Mouse (Mus musculus): Measurements from ENCODE around the gene Mmrn2. TPM values are rescaled to one million over a fixed set of nuclear protein-coding genes. Genes with fewer than 3 reads are reported as not detected.

Mmrn2 gene
- polyA plus RNA-seq (2014; fragmentation: Nextera tagmentation; extraction: Ambion mirVana), result 7.3 and 8.3 TPM in 2 replicates

- Histone ChIP-seq H3K36me3 (ENCODE audit: control insufficient read depth, insufficient read depth, low read length) (no peaks in the 10 kb centered on the region), H3K4me1 (ENCODE audit: control insufficient read depth, insufficient read depth, low read length) (peaks cover 11% of the 10 kb centered on the region), H3K27me3 (ENCODE audit: control insufficient read depth, insufficient read depth, low read length) (no peaks in the 10 kb centered on the region), H3K9me3 (ENCODE audit: control insufficient read depth, low read length) (no peaks in the 10 kb centered on the region), H3K9ac (ENCODE audit: low read length) (peak within 1 kb of the TSS; percentile 28; the same call in 1 of the 2 replicates), H3K27ac (ENCODE audit: low read depth, low read length) (peak within 1 kb of the TSS; percentile 27; the same call in 1 of the 2 replicates), H3K4me2 (ENCODE audit: low read depth) (no peak within 1 kb of the TSS), H3K4me3 (ENCODE audit: low read depth, low read length) (0 out of 2 replicates have a peak within 1 kb of the TSS, but pooled peaks have one; percentile 10)
- DNase-seq (ENCODE audit: low spot score) (no peak), ATAC-seq (ENCODE audit: insufficient read depth, low FRiP score, low TSS enrichment) (no peak)
- 76% methylated on average over 13 of the region's 13 CpGs for WGBS
Observed at GRCm38 (mm10) chr14:34375415-34375904, at the start of gene Mmrn2. Gene Mmrn2, plus strand, starts transcription at chr14:34375465.

DNA sequence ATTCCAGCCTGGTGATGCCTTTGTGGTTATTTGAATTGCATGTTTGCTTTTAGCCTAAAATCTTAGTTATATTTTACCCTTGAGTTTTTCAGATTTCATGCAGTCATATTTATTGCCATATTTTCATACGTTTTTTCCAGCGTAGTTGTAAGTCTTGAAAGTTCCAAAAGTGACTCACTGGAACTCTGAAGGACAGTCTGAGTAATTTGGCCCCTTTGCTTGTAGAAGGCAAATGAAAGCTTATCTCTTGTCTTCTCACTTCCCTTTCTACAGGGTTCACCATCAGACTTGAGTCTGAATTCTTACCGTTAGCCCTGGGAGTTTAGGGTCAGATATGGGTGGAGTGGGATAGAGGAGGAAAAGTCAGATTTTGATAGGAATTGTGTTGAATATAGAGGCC lies 48.7 kb upstream of the Mmrn2 start:
- no peak overlapping the region for H3K9ac ChIP-seq (ENCODE audit: low read length)
- peaks cover 4% of the 10 kb centered on the region for H3K36me3 ChIP-seq (ENCODE audit: control insufficient read depth, insufficient read depth, low read length)
- no peak for ATAC-seq (ENCODE audit: insufficient read depth, low FRiP score, low TSS enrichment)

GRCm38 (mm10) chr14:34327618-34328017 lies 47.6 kb upstream of the Mmrn2 start:
- H3K4me3 ChIP-seq (ENCODE audit: low read depth, low read length), result no peak overlapping the region
- 91% methylated on average over 1 of the region's 1 CpGs for WGBS
- ATAC-seq (ENCODE audit: insufficient read depth, low FRiP score, low TSS enrichment) (no peak), DNase-seq (ENCODE audit: low spot score) (no peak)
- no peaks in the 10 kb centered on the region for H3K27me3 ChIP-seq (ENCODE audit: control insufficient read depth, insufficient read depth, low read length)
- H3K27ac ChIP-seq (ENCODE audit: low read depth, low read length), result no peak overlapping the region
- H3K9me3 ChIP-seq (ENCODE audit: control insufficient read depth, low read length), result no peaks in the 10 kb centered on the region
- no peaks in the 10 kb centered on the region for H3K4me1 ChIP-seq (ENCODE audit: control insufficient read depth, insufficient read depth, low read length)
- peaks cover 4% of the 10 kb centered on the region for H3K36me3 ChIP-seq (ENCODE audit: control insufficient read depth, insufficient read depth, low read length)
- H3K4me2 ChIP-seq (ENCODE audit: low read depth), result no peak overlapping the region
- no peak overlapping the region for H3K9ac ChIP-seq (ENCODE audit: low read length)

More for the DNA sequence above, 48.7 kb upstream of the Mmrn2 start:
- Histone ChIP-seq H3K27me3 (ENCODE audit: control insufficient read depth, insufficient read depth, low read length) (no peaks in the 10 kb centered on the region), H3K4me1 (ENCODE audit: control insufficient read depth, insufficient read depth, low read length) (no peaks in the 10 kb centered on the region), H3K9me3 (ENCODE audit: control insufficient read depth, low read length) (no peaks in the 10 kb centered on the region), H3K27ac (ENCODE audit: low read depth, low read length) (no peak overlapping the region), H3K4me2 (ENCODE audit: low read depth) (no peak overlapping the region), H3K4me3 (ENCODE audit: low read depth, low read length) (no peak overlapping the region)
- WGBS, result 95% methylated on average over 3 of the region's 3 CpGs
- DNase-seq (ENCODE audit: low spot score), result no peak

GRCm38 (mm10) chr14:34330657-34331158 lies 44.6 kb upstream of the Mmrn2 start:
- no peak overlapping the region for H3K4me3 ChIP-seq (ENCODE audit: low read depth, low read length)
- no peaks in the 10 kb centered on the region for H3K27me3 ChIP-seq (ENCODE audit: control insufficient read depth, insufficient read depth, low read length)
- no peaks in the 10 kb centered on the region for H3K4me1 ChIP-seq (ENCODE audit: control insufficient read depth, insufficient read depth, low read length)
- ATAC-seq (ENCODE audit: insufficient read depth, low FRiP score, low TSS enrichment), result no peak
- peaks cover 7% of the 10 kb centered on the region for H3K36me3 ChIP-seq (ENCODE audit: control insufficient read depth, insufficient read depth, low read length)
- 91% methylated on average over 9 of the region's 9 CpGs for WGBS
- no peak for DNase-seq (ENCODE audit: low spot score)
- H3K27ac ChIP-seq (ENCODE audit: low read depth, low read length), result no peak overlapping the region
- no peak overlapping the region for H3K4me2 ChIP-seq (ENCODE audit: low read depth)
- H3K9ac ChIP-seq (ENCODE audit: low read length), result no peak overlapping the region
- no peaks in the 10 kb centered on the region for H3K9me3 ChIP-seq (ENCODE audit: control insufficient read depth, low read length)

GRCm38 (mm10) chr14:34331886-34332285 lies 43.4 kb upstream of the Mmrn2 start:
- no peak overlapping the region for H3K4me2 ChIP-seq (ENCODE audit: low read depth)
- H3K27me3 ChIP-seq (ENCODE audit: control insufficient read depth, insufficient read depth, low read length), result no peaks in the 10 kb centered on the region
- no peak overlapping the region for H3K4me3 ChIP-seq (ENCODE audit: low read depth, low read length)
- H3K9me3 ChIP-seq (ENCODE audit: control insufficient read depth, low read length), result no peaks in the 10 kb centered on the region
- ATAC-seq (ENCODE audit: insufficient read depth, low FRiP score, low TSS enrichment) (no peak), DNase-seq (ENCODE audit: low spot score) (no peak)
- H3K9ac ChIP-seq (ENCODE audit: low read length), result no peak overlapping the region
- no peak overlapping the region for H3K27ac ChIP-seq (ENCODE audit: low read depth, low read length)
- 89% methylated on average over 3 of the region's 3 CpGs for WGBS
- no peaks in the 10 kb centered on the region for H3K4me1 ChIP-seq (ENCODE audit: control insufficient read depth, insufficient read depth, low read length)
- peaks cover 12% of the 10 kb centered on the region for H3K36me3 ChIP-seq (ENCODE audit: control insufficient read depth, insufficient read depth, low read length)

GRCm38 (mm10) chr14:34332476-34332875 lies 42.8 kb upstream of the Mmrn2 start:
- Histone ChIP-seq H3K27me3 (ENCODE audit: control insufficient read depth, insufficient read depth, low read length) (no peaks in the 10 kb centered on the region), H3K4me2 (ENCODE audit: low read depth) (no peak overlapping the region), H3K9me3 (ENCODE audit: control insufficient read depth, low read length) (no peaks in the 10 kb centered on the region), H3K4me3 (ENCODE audit: low read depth, low read length) (no peak overlapping the region), H3K9ac (ENCODE audit: low read length) (no peak overlapping the region), H3K36me3 (ENCODE audit: control insufficient read depth, insufficient read depth, low read length) (peaks cover 12% of the 10 kb centered on the region), H3K4me1 (ENCODE audit: control insufficient read depth, insufficient read depth, low read length) (no peaks in the 10 kb centered on the region), H3K27ac (ENCODE audit: low read depth, low read length) (no peak overlapping the region)
- ATAC-seq (ENCODE audit: insufficient read depth, low FRiP score, low TSS enrichment) (no peak), DNase-seq (ENCODE audit: low spot score) (no peak)
- 92% methylated on average over 5 of the region's 5 CpGs for WGBS

- H3K9ac ChIP-seq (ENCODE audit: low read length), result no peak overlapping the region
- H3K4me2 ChIP-seq (ENCODE audit: low read depth), result no peak overlapping the region
- no peaks in the 10 kb centered on the region for H3K4me1 ChIP-seq (ENCODE audit: control insufficient read depth, insufficient read depth, low read length)
- H3K27ac ChIP-seq (ENCODE audit: low read depth, low read length), result no peak overlapping the region
- H3K27me3 ChIP-seq (ENCODE audit: control insufficient read depth, insufficient read depth, low read length), result no peaks in the 10 kb centered on the region
- DNase-seq (ENCODE audit: low spot score) (no peak), ATAC-seq (ENCODE audit: insufficient read depth, low FRiP score, low TSS enrichment) (no peak)
- 76% methylated on average over 1 of the region's 1 CpGs for WGBS
- peaks cover 12% of the 10 kb centered on the region; the same call in 1 of the 2 replicates for H3K36me3 ChIP-seq (ENCODE audit: control insufficient read depth, insufficient read depth, low read length)
- no peak overlapping the region for H3K4me3 ChIP-seq (ENCODE audit: low read depth, low read length)
- no peaks in the 10 kb centered on the region for H3K9me3 ChIP-seq (ENCODE audit: control insufficient read depth, low read length)
Observed at GRCm38 (mm10) chr14:34339446-34339845, 35.8 kb upstream of the Mmrn2 start.

DNA sequence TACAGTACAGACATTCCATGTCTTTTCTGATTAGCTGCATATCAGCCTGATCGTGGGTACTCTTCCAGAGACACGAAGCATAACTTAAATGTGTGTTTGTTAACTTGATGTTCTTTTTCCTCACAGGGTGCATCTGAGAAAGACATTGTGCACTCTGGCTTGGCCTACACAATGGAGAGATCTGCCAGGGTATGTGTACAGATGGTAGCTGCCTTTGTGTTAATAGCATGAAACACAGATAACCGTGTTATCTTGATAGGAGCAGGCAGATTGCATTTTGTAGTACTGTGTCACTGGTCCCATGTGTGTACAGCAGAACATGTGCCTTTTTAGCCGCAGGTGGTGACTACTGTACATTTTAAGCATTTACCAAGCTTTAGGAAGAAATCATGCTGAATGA lies 33.3 kb upstream of the Mmrn2 start:
- no peak overlapping the region for H3K4me3 ChIP-seq (ENCODE audit: low read depth, low read length)
- H3K9ac ChIP-seq (ENCODE audit: low read length), result no peak overlapping the region
- no peaks in the 10 kb centered on the region for H3K9me3 ChIP-seq (ENCODE audit: control insufficient read depth, low read length)
- H3K4me2 ChIP-seq (ENCODE audit: low read depth), result no peak overlapping the region
- DNase-seq (ENCODE audit: low spot score) (no peak), ATAC-seq (ENCODE audit: insufficient read depth, low FRiP score, low TSS enrichment) (no peak)
- 94% methylated on average over 4 of the region's 4 CpGs for WGBS
- H3K36me3 ChIP-seq (ENCODE audit: control insufficient read depth, insufficient read depth, low read length), result peaks cover 3% of the 10 kb centered on the region; the same call in 1 of the 2 replicates
- no peak overlapping the region for H3K27ac ChIP-seq (ENCODE audit: low read depth, low read length)
- no peaks in the 10 kb centered on the region for H3K4me1 ChIP-seq (ENCODE audit: control insufficient read depth, insufficient read depth, low read length)
- no peaks in the 10 kb centered on the region for H3K27me3 ChIP-seq (ENCODE audit: control insufficient read depth, insufficient read depth, low read length)

DNA sequence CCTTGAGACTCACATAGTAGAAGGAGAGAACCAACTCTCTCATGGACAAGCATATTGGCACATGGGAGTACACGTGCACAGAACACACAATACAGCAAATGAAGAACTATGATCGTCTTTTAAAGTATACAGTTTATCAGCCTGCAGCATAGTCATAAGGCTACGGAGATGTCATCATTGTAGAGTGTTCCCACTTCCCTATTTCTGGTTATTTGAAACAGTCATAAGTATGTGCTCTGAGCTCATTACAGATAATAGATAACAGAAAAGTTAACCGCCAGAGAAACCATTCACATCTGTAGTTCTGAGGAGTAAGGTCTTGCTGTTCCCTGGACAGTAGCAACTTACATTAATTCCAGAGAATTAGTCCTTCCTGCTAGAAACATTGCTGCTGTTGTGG lies 32.2 kb upstream of the Mmrn2 start:
- H3K36me3 ChIP-seq (ENCODE audit: control insufficient read depth, insufficient read depth, low read length), result peaks cover 3% of the 10 kb centered on the region; the same call in 1 of the 2 replicates
- 93% methylated on average over 4 of the region's 4 CpGs for WGBS

More for the DNA sequence above, 32.2 kb upstream of the Mmrn2 start:
- Histone ChIP-seq H3K9me3 (ENCODE audit: control insufficient read depth, low read length) (no peaks in the 10 kb centered on the region), H3K4me2 (ENCODE audit: low read depth) (no peak overlapping the region), H3K4me1 (ENCODE audit: control insufficient read depth, insufficient read depth, low read length) (no peaks in the 10 kb centered on the region), H3K27ac (ENCODE audit: low read depth, low read length) (no peak overlapping the region), H3K4me3 (ENCODE audit: low read depth, low read length) (no peak overlapping the region), H3K27me3 (ENCODE audit: control insufficient read depth, insufficient read depth, low read length) (no peaks in the 10 kb centered on the region), H3K9ac (ENCODE audit: low read length) (no peak overlapping the region)
- DNase-seq (ENCODE audit: low spot score) (no peak), ATAC-seq (ENCODE audit: insufficient read depth, low FRiP score, low TSS enrichment) (no peak)
